ENCODE assay signal across 16 mouse cellular contexts in the genomic region with DNA sequence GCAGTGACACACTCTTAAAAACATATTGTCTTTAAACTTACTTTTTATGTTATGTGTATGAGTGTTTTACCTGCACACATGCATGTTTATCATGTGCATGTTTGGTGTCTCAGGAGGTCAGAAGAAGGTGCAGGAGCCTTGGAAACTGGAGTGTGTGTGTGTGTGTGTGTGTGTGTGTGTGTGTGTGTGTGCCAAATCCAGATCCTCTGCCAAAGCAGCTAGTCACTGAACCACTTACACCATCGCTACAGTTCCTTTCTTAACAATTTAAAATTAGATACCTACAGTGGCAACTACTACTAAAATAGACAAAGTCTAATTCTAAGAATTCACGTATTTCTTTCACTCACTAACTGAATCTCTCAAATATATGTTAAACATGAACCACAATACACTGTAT.
"Had no signal": no experiment of that assay in that cellular context is flagged by ENCODE, and none has a peak within 500 bp of the region (broad histone marks: within the 10 kb centered on the region; RNA-seq: fewer than 3 reads in every experiment).

No protein-coding gene starts in this region.

- H3K4me3 ChIP-seq: midbrain, embryonic 10.5 days; midbrain, embryonic 12.5 days; myocyte; neural tube, embryonic 13.5 days; neural tube, embryonic 15.5 days; stomach, embryonic 15.5 days had no signal

- DNase-seq: lung, adult 18-20 months; lung, embryonic 14.5 days; lung, postnatal 10 days; lung, postnatal 4 days; midbrain, embryonic 14.5 days; right cerebral cortex, postnatal 14 days; thymus, adult 2 months; thymus, postnatal 25 days; thymus, postnatal 4 days had no signal

- H3K27ac ChIP-seq: midbrain, embryonic 10.5 days; midbrain, embryonic 12.5 days; neural tube, embryonic 13.5 days; neural tube, embryonic 15.5 days; stomach, embryonic 15.5 days; stomach, postnatal 0 days had no signal
